Mouse (Mus musculus): Measurements from ENCODE around the gene Fam20b. TPM values are rescaled to one million over a fixed set of nuclear protein-coding genes. Genes with fewer than 3 reads are reported as not detected.

The Fam20b gene
- 9.2 and 9.3 TPM in 2 replicates for polyA plus RNA-seq (2015; fragmentation: Nextera tagmentation; extraction: Ambion mirVana)

DNA sequence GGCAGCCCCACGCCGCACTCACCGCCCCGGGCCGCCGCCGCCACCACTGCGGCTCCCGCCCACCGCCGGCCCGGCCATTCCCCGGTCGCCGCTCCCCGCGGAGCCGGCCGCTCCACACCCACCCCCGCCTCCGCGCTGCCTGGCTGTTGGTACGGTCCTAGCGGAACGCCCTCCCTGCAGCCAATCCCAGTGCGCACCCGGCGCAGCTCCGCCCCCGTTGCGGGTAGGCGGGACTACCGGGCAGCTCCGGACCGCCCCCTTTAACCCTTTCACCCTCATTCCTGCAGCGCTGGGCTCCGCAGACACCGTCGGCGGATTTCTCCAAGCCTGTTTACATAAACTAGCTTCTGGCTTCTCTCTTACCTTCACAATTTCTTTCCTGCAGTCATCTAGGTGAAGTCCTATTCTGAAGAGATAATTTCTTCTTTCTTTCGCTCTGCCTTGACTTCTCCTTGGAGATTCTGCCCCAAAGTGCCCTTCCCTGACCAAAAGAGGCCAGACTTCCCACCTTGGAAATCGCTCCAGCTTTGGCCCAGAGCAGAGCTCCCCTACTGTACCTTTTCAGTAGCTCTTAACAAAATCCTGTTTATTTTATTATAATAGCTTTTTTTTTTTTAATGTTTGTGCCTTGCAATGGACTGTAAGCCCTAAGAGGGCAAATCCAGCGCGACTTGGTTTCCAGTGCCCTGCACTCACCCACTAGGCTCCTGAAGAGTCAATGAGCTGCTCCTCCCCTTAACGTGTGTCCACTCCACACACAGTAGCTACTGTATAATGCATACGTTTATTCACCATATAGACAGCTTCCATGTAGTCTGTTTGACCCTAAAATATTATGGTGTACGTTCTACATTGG, at the start of gene Fam20b:
Fam20b (minus strand) TSS at position 137 of the 856 bp plus-strand sequence.
- peaks cover 58% of the 10 kb centered on the region for H3K4me1 ChIP-seq (replicated peaks)
- H3K27ac ChIP-seq (replicated peaks): peak within 1 kb of the TSS; percentile 89
- H3K4me3 ChIP-seq (replicated peaks): peak within 1 kb of the TSS; percentile 95
- 0 out of 2 replicates have a peak, but pooled peaks cover 3% of the 10 kb centered on the region for H3K36me3 ChIP-seq (replicated peaks)
- WGBS (ENCODE audit: insufficient replicate concordance): 3% methylated on average over 43 of the region's 47 CpGs
- 0 out of 2 replicates have a peak, but pooled peaks cover 4% of the 10 kb centered on the region for H3K27me3 ChIP-seq
- H3K9ac ChIP-seq: peak within 1 kb of the TSS; percentile 93
- H3K4me2 ChIP-seq: peak within 1 kb of the TSS; percentile 82
- ATAC-seq (ENCODE audit: insufficient read depth): peak; percentile 95
- no peaks in the 10 kb centered on the region for H3K9me3 ChIP-seq (replicated peaks)

DNA sequence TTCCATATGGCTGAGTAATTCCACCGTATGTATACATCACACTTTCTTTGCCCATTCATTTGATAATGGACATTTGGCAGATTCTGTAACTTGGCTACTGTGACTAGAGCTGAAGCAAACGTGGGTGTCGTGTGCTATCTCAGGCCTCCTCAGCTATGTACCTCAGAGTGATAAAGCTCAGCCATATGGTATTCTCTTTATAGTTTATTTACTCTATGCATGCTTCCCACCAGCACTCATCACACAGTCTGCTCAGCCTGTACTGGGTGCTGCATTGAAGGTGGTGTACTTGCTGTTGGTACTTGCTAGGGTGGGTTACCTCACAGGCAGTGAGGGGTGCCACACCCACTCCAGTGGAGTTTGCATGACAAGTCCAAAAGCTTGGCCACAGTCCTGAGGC, 46.4 kb upstream of the Fam20b start:
- Histone ChIP-seq H3K4me2 (no peak overlapping the region), H3K4me1 (replicated peaks) (no peaks in the 10 kb centered on the region), H3K9me3 (replicated peaks) (no peaks in the 10 kb centered on the region), H3K4me3 (replicated peaks) (no peak overlapping the region), H3K27ac (replicated peaks) (no peak overlapping the region), H3K9ac (no peak overlapping the region), H3K27me3 (no peaks in the 10 kb centered on the region), H3K36me3 (replicated peaks) (no peaks in the 10 kb centered on the region)
- no peak for ATAC-seq (ENCODE audit: insufficient read depth)
- 80% methylated on average over 3 of the region's 3 CpGs for WGBS (ENCODE audit: insufficient replicate concordance)

DNA sequence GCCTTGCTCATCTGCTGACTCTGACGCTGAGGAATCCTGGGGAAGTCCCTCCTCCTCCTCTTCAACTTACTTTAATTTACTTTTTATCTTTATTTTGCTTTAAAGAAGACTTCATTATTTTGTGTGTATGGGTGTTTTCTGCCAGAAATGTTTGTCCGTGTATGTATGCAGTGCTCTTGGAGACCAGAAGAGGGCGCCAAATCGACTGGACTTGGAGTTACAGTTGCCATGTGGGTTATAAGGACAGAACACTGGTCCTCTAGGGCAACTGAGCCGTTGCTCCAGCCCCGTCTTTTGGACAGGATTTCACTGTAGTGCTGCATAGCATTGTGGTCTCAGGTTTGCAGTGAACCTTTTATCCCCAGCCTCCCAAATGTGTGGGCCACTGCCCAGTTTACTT, 45.7 kb upstream of the Fam20b start:
- Histone ChIP-seq H3K27me3 (no peaks in the 10 kb centered on the region), H3K36me3 (replicated peaks) (no peaks in the 10 kb centered on the region), H3K27ac (replicated peaks) (no peak overlapping the region), H3K9ac (no peak overlapping the region), H3K9me3 (replicated peaks) (no peaks in the 10 kb centered on the region), H3K4me3 (replicated peaks) (no peak overlapping the region), H3K4me2 (no peak overlapping the region), H3K4me1 (replicated peaks) (no peaks in the 10 kb centered on the region)
- WGBS (ENCODE audit: insufficient replicate concordance): 64% methylated on average over 6 of the region's 6 CpGs
- ATAC-seq (ENCODE audit: insufficient read depth): no peak

DNA sequence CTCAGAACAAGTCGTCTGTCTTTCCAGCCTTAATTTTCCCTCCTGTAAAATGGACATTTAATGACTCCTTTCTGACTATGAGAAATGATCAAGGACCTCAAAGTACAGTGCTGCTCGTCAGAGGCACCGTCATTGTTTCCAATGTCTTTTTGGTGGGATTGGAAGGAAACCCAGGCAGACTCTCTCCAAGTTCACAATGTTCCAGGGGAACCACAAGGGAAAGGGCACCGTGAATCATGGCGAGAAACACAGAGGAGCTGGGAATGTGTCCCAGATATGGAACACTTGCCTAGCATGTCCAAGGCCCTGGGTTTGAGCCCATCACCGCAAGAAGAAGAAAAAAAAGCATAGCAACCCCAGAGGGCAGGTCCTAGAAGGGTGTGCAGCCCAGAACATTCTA, 44.4 kb upstream of the Fam20b start:
- Histone ChIP-seq H3K4me3 (replicated peaks) (no peak overlapping the region), H3K36me3 (replicated peaks) (no peaks in the 10 kb centered on the region), H3K4me1 (replicated peaks) (no peaks in the 10 kb centered on the region), H3K27me3 (no peaks in the 10 kb centered on the region), H3K4me2 (no peak overlapping the region), H3K9ac (no peak overlapping the region), H3K27ac (replicated peaks) (no peak overlapping the region), H3K9me3 (replicated peaks) (no peaks in the 10 kb centered on the region)
- no peak for ATAC-seq (ENCODE audit: insufficient read depth)
- 74% methylated on average over 6 of the region's 6 CpGs for WGBS (ENCODE audit: insufficient replicate concordance)

DNA sequence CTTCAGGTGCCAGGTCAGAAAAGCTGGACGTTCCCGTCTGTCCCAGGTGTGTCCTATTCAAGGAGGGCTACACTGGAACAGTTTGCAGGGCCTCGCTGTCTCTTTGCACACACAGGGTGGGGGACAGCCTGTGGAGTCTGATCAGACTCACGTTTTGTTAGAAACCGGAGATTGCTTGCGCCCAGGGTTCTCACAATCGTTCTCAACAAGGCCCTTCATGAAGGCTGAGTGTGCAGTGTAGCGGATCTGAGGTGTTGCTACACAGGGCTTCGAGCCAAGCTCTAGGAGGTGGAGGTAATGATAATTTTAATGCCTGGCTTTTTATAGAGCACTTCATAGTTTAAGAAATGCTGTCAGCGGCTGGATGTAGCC, 42.5 kb upstream of the Fam20b start:
- ATAC-seq (ENCODE audit: insufficient read depth): no peak
- H3K27ac ChIP-seq (replicated peaks): no peak overlapping the region
- H3K4me1 ChIP-seq (replicated peaks): no peaks in the 10 kb centered on the region
- H3K4me3 ChIP-seq (replicated peaks): no peak overlapping the region
- H3K9me3 ChIP-seq (replicated peaks): no peaks in the 10 kb centered on the region
- 67% methylated on average over 10 of the region's 10 CpGs for WGBS (ENCODE audit: insufficient replicate concordance)
- no peak overlapping the region for H3K4me2 ChIP-seq
- no peaks in the 10 kb centered on the region for H3K36me3 ChIP-seq (replicated peaks)
- H3K27me3 ChIP-seq: no peaks in the 10 kb centered on the region
- no peak overlapping the region for H3K9ac ChIP-seq

DNA sequence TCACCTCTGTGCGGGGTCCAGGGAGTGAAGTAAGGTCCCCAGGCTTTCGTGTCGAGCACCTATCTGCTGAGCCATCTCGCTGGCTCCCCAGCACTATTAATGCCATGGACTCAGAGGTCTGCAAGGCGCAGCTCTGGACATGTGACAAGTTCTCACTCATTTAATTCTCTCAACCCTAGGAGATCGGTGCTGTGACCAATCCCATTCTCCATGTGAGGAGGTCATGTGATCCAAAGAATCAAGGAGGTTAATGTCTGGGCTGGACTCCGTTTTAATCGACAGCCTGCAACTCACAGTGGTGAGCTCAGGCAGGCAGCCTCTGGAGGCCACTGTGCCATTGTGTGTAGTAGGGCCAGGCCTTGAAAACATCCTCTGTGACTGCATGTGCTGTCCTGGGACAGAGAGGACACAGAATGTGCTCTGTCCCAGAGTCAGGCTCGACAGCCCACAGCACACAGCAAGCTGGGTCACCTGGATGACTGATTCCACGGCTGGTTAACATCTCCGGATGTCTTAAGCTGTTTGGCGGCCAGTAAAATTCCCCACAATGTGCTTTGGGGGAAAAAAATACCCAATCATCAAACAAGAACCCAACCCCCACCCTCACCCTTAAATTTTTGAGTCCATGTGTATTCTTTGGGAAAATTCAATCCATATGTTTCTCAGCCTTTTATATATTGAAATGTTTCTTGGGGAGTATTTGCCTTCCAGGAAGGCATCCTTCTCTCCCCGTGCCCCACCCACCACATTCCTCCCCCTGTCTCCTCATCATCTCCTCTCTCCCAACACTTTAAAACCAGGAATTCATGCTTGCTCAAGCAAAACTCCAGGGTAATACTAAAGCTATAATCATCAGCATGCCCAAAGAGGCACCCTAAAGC, 41.9 kb upstream of the Fam20b start:
- WGBS (ENCODE audit: insufficient replicate concordance): 69% methylated on average over 13 of the region's 13 CpGs
- Histone ChIP-seq H3K9me3 (replicated peaks) (no peaks in the 10 kb centered on the region), H3K9ac (no peak overlapping the region), H3K4me2 (no peak overlapping the region), H3K27ac (replicated peaks) (no peak overlapping the region), H3K36me3 (replicated peaks) (no peaks in the 10 kb centered on the region), H3K4me1 (replicated peaks) (no peaks in the 10 kb centered on the region), H3K4me3 (replicated peaks) (no peak overlapping the region), H3K27me3 (peaks cover 3% of the 10 kb centered on the region; the same call in 1 of the 2 replicates)
- no peak for ATAC-seq (ENCODE audit: insufficient read depth)

DNA sequence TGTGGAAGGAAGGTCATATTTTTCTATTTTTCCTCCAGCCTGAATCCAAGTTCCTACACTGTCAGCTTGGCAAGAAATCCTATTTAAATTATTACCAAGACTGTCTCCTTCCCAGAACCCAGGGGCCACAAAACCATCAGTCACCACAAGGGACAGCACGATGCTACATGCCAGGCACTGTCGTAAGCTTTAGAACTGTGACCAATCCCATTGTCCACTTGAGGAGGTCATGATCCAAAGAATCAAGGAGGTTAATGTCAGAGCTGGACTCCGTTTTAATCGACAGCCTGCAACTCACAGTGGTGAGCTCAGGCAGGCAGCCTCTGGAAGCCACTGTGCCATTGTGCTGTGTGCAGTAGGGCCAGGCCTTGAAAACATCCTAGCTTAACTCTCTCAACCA, 39.4 kb upstream of the Fam20b start:
- no peaks in the 10 kb centered on the region for H3K36me3 ChIP-seq (replicated peaks)
- peaks cover 10% of the 10 kb centered on the region; the same call in 1 of the 2 replicates for H3K27me3 ChIP-seq
- H3K27ac ChIP-seq (replicated peaks): no peak overlapping the region
- peaks cover 2% of the 10 kb centered on the region; the same call in 1 of the 2 replicates for H3K4me1 ChIP-seq (replicated peaks)
- H3K9me3 ChIP-seq (replicated peaks): no peaks in the 10 kb centered on the region
- no peak for ATAC-seq (ENCODE audit: insufficient read depth)
- no peak overlapping the region for H3K4me3 ChIP-seq (replicated peaks)
- H3K4me2 ChIP-seq: no peak overlapping the region
- no peak overlapping the region for H3K9ac ChIP-seq
- 70% methylated on average over 4 of the region's 4 CpGs for WGBS (ENCODE audit: insufficient replicate concordance)

DNA sequence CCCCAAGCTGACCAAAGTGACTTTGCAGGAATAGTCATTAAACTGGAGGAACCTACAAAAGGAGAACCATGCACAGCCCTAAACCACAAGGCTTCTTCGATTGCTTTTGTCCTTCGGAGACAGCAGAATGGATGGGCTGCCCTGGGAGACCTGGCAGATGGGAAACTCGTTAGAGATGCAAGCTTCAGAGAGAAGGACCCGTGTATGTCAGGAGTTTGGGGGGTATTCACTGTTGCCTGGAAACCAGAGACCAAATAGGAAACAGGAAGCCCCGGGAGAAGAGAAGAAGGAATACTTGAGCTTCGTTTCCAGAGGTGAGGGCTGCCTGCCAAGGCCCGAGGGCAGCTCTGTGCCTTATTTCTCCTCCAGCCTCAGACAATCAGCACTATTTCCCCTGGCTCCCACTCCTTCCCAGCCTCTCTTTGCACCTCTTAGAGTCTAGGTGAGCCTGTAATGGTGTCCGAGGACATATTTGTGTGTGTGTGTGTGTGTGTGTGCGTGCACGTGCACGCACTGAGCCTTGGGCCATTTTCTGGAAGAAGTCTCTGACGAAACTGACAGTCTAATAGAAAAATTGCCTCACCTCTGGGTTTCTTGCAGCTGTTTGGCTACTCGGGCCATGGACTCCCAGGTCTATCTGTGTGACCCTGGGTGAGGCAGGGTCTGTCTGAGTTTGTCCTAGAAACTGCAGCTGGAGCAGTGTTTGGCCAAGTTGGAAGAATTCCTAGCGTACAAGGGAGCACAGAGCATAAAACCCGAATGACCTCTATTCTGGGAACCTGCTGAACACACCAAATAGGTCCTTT, 35.9 kb upstream of the Fam20b start:
- Histone ChIP-seq H3K27ac (replicated peaks) (no peak overlapping the region; the same call in 1 of the 2 replicates), H3K4me3 (replicated peaks) (no peak overlapping the region), H3K36me3 (replicated peaks) (no peaks in the 10 kb centered on the region), H3K9me3 (replicated peaks) (no peaks in the 10 kb centered on the region), H3K4me1 (replicated peaks) (peaks cover 33% of the 10 kb centered on the region), H3K27me3 (peaks cover 10% of the 10 kb centered on the region; the same call in 1 of the 2 replicates), H3K9ac (no peak overlapping the region), H3K4me2 (no peak overlapping the region)
- no peak for ATAC-seq (ENCODE audit: insufficient read depth)
- WGBS (ENCODE audit: insufficient replicate concordance): 47% methylated on average over 15 of the region's 15 CpGs

DNA sequence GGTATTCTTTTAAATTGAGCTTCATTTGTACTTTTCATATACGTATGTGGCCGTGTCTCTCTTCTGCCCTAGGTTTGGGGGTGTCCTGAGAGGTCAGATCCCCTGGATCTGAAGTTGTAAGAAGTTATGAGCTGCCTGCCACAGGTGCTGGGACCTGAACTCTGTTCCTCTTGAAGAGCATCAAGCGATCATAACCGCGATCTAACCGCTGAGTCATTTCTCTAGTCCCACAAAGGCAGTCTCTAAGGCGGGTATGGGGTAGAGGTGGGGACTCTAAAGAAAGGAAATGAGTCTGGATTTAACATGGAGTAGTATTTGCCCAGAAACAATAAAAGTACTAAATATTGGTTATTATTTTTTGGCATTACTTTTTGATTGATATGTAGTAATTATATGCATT, 34.1 kb upstream of the Fam20b start:
- Histone ChIP-seq H3K4me3 (replicated peaks) (no peak overlapping the region), H3K4me1 (replicated peaks) (peaks cover 50% of the 10 kb centered on the region), H3K9ac (no peak overlapping the region), H3K36me3 (replicated peaks) (no peaks in the 10 kb centered on the region), H3K27ac (replicated peaks) (no peak overlapping the region), H3K9me3 (replicated peaks) (no peaks in the 10 kb centered on the region), H3K27me3 (peaks cover 10% of the 10 kb centered on the region; the same call in 1 of the 2 replicates), H3K4me2 (peak overlapping the region; percentile 71)
- no peak for ATAC-seq (ENCODE audit: insufficient read depth)
- 49% methylated on average over 7 of the region's 7 CpGs for WGBS (ENCODE audit: insufficient replicate concordance)

DNA sequence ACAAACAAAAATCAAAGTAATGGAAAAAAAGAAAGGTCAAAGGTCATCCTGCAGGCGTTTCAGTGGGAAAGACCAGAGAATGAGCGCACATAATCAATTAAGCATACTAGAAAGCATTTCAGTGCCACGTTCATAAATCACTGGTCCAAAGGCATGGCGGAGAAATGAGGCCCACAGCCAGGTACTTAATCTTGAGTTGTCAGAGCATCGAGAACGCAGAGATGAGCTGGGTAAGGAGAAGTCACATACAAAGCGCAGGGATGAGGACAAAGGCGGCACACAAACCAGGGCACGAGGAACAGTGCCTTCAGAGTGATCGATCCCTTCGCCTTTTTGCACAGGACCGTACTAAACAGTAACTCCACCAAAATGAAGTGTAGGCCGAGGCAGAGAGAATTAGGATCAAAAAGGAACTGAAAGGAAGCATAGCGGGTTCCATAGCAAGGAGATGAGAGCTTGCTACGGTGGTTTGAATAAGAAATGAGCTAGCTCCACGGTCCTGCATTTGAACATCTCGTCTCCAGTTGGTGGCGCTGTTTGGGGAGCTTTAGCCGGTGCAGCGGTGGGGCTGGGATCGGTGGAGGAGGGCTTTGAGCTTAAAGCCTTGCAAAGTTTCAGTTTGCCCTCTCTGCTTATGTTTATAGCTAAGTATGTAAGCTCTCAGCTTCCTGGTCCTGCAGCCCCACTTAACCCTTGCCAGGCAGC, 33.3 kb upstream of the Fam20b start:
- Histone ChIP-seq H3K36me3 (replicated peaks) (no peaks in the 10 kb centered on the region), H3K9me3 (replicated peaks) (no peaks in the 10 kb centered on the region), H3K4me2 (peak overlapping the region; percentile 71), H3K4me1 (replicated peaks) (peaks cover 59% of the 10 kb centered on the region), H3K27me3 (peaks cover 10% of the 10 kb centered on the region; the same call in 1 of the 2 replicates), H3K9ac (peak overlapping the region; percentile 35; the same call in 1 of the 2 replicates), H3K4me3 (replicated peaks) (peak overlapping the region; percentile 44), H3K27ac (replicated peaks) (peak overlapping the region; percentile 40; the same call in 1 of the 2 replicates)
- 14% methylated on average over 21 of the region's 21 CpGs for WGBS (ENCODE audit: insufficient replicate concordance)
- peak; percentile 52 for ATAC-seq (ENCODE audit: insufficient read depth)

All from liver, embryonic 15.5 days (tissue).